Mouse (Mus musculus) brain, embryonic 14.5 days (tissue): ENCODE results near the gene Entr1.

ENCODE experiments used
- CTCF ChIP-seq: fragments of 200-500 bp; IDR thresholded peaks from 2 replicates; pipeline ENCODE4 v1.5.1; 2012; ENCODE audit warnings: inconsistent platforms, mild to moderate bottlenecking, moderate library complexity, borderline replicate concordance; ENCODE audit not compliant: insufficient read depth, insufficient read length; ENCODE audit errors: extremely low read depth
- POLR2A ChIP-seq: fragments of 200-500 bp; IDR thresholded peaks from 2 replicates; pipeline ENCODE4 v1.6.1; 2012; ENCODE audit warnings: mild to moderate bottlenecking, inconsistent platforms, borderline replicate concordance; ENCODE audit not compliant: poor library complexity, insufficient read depth, insufficient read length, severe bottlenecking; ENCODE audit errors: extremely low read depth

- TF ChIP-seq CTCF = no peak
- TF ChIP-seq POLR2A = no peak
Measured at GRCm38 (mm10) chr2:26353066-26353980, 35.8 kb downstream of the Entr1 start.
